Mouse (Mus musculus) stomach, embryonic 14.5 days (tissue): ENCODE results near the gene Gm20388. TPM values are rescaled to one million over a fixed set of nuclear protein-coding genes. Genes with fewer than 3 reads are reported as not detected.

Experiments
- ATAC-seq: fragments of 200-750 bp; cut with Nextera tagmentation; 2 replicates; pipeline ENCODE4 v1.8.0; 2017; ENCODE audit warnings: low read depth, moderate TSS enrichment; ENCODE audit not compliant: insufficient number of reproducible peaks, insufficient read depth, low FRiP score
- H3K27ac ChIP-seq: fragments of 300-500 bp; sonication (generic); 2 replicates; pipeline ENCODE4 v1.5.1; 2014; ENCODE audit warnings: mild to moderate bottlenecking, low read length, moderate library complexity, mixed read lengths
- H3K27me3 ChIP-seq: fragments of 300-500 bp; sonication (generic); 2 replicates; pipeline ENCODE4 v1.6.1; 2014; ENCODE audit warnings: low read length, control low read depth, mixed read lengths; ENCODE audit not compliant: control insufficient read depth, insufficient read depth
- H3K36me3 ChIP-seq: fragments of 300-500 bp; sonication (generic); 2 replicates; pipeline ENCODE4 v1.6.1; 2014; ENCODE audit warnings: mild to moderate bottlenecking, control low read depth, low read length, moderate library complexity, mixed read lengths; ENCODE audit not compliant: control insufficient read depth, insufficient read depth
- H3K4me1 ChIP-seq: fragments of 300-500 bp; sonication (generic); 2 replicates; pipeline ENCODE4 v1.6.1; 2014; ENCODE audit warnings: low read length, control low read depth, mixed read lengths; ENCODE audit not compliant: control insufficient read depth, insufficient read depth
- H3K4me2 ChIP-seq: fragments of 300-500 bp; sonication (generic); replicated peaks from 2 replicates; pipeline ENCODE4 v1.6.1; 2014; ENCODE audit warnings: low read depth, low read length, control low read depth
- H3K4me3 ChIP-seq: fragments of 300-500 bp; sonication (generic); 2 replicates; pipeline ENCODE4 v1.5.1; 2014; ENCODE audit warnings: low read depth, low read length, control low read depth
- H3K9ac ChIP-seq: fragments of 300-500 bp; sonication (generic); replicated peaks from 2 replicates; pipeline ENCODE4 v1.6.1; 2014; ENCODE audit warnings: low read depth, mild to moderate bottlenecking, control low read depth, low read length, moderate library complexity, mixed read lengths
- H3K9me3 ChIP-seq: fragments of 300-500 bp; sonication (generic); 2 replicates; pipeline ENCODE4 v1.6.1; 2016; ENCODE audit warnings: low read depth, low read length, control low read depth; ENCODE audit not compliant: control insufficient read depth
- WGBS: fragments of 180-500 bp; shearing (Covaris S2); extraction: QIAGEN DNeasy Blood & Tissue Kit; methylation state at CpG from one replicate; pipeline ENCODE4 v1.1.7; 2014; 5-methylcytosine and 5-hydroxymethylcytosine counted together
- polyA plus RNA-seq: library from polyadenylated mRNA; unstranded; fragments of >200 nt; fragmentation: Nextera tagmentation; extraction: Ambion mirVana; gene quantifications from 2 replicates; pipeline ENCODE4 v1.2.1, GENCODE M21; 2014

Gene Gm20388
- polyA plus RNA-seq, 1 experiment from 2014 or later, result 11.4 TPM

DNA sequence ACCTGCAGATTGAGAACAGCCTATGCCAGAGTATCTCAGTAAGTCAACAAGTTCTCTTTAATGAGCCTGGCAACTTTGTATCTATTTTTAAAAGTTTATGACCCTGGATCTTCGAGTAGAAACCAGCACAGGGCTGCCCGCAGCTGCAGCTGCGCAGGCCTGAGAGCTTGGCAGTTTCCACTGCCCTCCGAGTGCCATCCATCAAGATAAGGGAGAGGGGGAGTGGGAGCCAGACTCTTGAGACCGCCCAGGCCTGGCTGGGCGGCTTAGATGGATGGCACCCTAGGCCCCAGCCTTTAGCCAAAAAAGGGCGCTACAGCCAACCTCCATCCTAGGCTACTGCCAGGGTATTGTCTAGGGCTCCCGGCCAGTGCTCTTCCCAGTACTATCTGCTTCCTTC is 1074.2 kb downstream of the Gm20388 start:
- no peak overlapping the region for H3K9ac ChIP-seq
- 0 out of 2 replicates have a peak, but pooled peaks have one; percentile 30 for ATAC-seq
- 42% methylated on average over 8 of the region's 8 CpGs for WGBS

DNA sequence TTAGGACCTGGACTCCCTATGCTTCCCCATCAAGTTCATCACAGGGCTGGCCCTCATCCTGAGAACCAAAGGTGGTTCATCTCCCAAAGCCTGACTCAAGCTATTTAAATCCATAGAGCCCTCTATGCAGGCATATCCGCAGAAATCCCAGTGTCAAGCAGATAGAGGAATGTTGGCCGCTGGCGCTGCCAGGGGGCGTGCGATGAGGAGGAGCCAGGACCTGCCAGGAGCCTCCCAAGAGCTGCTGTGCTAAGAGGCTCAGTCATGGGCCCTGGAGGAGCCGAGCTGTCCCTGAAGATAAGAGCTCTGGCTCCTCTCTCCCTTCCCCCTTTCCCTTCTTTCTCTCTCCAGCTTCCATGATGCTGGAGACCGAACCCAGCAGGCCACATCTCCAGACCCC is 1075.4 kb downstream of the Gm20388 start:
- Histone ChIP-seq H3K4me2 (no peak overlapping the region), H3K36me3 (no peaks in the 10 kb centered on the region), H3K4me3 (no peak overlapping the region), H3K27me3 (no peaks in the 10 kb centered on the region), H3K27ac (no peak overlapping the region; the same call in 1 of the 2 replicates), H3K9me3 (no peaks in the 10 kb centered on the region), H3K4me1 (peaks cover 3% of the 10 kb centered on the region), H3K9ac (no peak overlapping the region)
- peak; percentile 14; the same call in 1 of the 2 replicates for ATAC-seq
- WGBS, result 68% methylated on average over 7 of the region's 7 CpGs

More for the DNA sequence above, 1074.2 kb downstream of the Gm20388 start:
- peaks cover 9% of the 10 kb centered on the region for H3K4me1 ChIP-seq
- peak overlapping the region; percentile 21; the same call in 1 of the 2 replicates for H3K27ac ChIP-seq
- no peaks in the 10 kb centered on the region for H3K36me3 ChIP-seq
- no peak overlapping the region for H3K4me3 ChIP-seq
- H3K4me2 ChIP-seq, result no peak overlapping the region
- H3K27me3 ChIP-seq, result no peaks in the 10 kb centered on the region
- H3K9me3 ChIP-seq, result no peaks in the 10 kb centered on the region

DNA sequence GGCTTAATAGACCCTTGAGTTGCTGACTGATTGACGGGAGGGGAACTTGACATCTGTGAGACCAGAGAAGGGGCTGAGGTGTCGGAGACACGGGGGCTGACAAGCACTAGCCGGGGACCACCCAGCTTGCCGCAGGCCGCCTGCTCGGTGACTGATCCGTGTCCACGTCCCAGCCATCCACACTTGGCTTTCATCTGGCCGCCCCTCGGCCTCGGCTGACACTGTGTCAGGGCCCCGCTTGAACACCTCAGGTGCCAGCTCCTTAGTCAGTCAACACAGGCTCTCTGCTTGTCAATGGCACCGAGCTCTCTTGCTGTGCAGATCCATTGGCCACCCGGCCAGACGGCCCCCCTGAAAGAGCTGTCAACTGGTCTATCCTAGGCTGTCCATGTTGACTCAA is 1083.1 kb downstream of the Gm20388 start:
- WGBS, result 68% methylated on average over 16 of the region's 16 CpGs
- no peak for ATAC-seq

DNA sequence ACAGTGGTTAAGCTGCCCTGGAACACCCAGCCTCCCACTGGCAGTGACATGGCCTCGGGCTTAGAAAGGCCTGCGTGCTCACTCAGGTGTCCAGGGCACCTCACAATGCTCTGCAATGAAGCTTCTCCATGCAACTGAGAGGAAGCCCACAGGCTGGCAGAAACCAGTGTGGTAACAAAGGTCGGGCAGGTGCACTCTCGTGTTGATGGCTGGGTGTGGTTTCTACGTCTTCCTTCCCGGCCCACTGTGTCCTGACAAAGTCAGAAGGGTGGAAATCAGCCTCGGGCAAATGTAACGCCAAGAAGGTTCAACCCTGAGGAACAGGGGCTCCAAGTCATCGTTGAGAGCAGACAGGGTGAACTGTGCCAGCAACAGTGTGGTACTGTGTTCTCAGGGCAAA is 1084.8 kb downstream of the Gm20388 start:
- no peak; the same call in 1 of the 2 replicates for ATAC-seq
- H3K9me3 ChIP-seq, result no peaks in the 10 kb centered on the region
- H3K27ac ChIP-seq, result no peak overlapping the region
- 0 out of 2 replicates have a peak, but pooled peaks cover 3% of the 10 kb centered on the region for H3K27me3 ChIP-seq
- H3K4me1 ChIP-seq, result no peaks in the 10 kb centered on the region
- no peaks in the 10 kb centered on the region for H3K36me3 ChIP-seq
- H3K4me3 ChIP-seq, result no peak overlapping the region
- no peak overlapping the region for H3K4me2 ChIP-seq
- no peak overlapping the region for H3K9ac ChIP-seq
- WGBS, result 75% methylated on average over 9 of the region's 9 CpGs

More for the DNA sequence above, 1083.1 kb downstream of the Gm20388 start:
- Histone ChIP-seq H3K36me3 (no peaks in the 10 kb centered on the region), H3K4me2 (no peak overlapping the region), H3K27ac (no peak overlapping the region), H3K9ac (no peak overlapping the region), H3K27me3 (no peaks in the 10 kb centered on the region), H3K4me3 (no peak overlapping the region), H3K9me3 (no peaks in the 10 kb centered on the region), H3K4me1 (no peaks in the 10 kb centered on the region)

- no peak for ATAC-seq
- Histone ChIP-seq H3K4me3 (no peak overlapping the region), H3K36me3 (no peaks in the 10 kb centered on the region), H3K9ac (no peak overlapping the region), H3K4me2 (no peak overlapping the region), H3K4me1 (peaks cover 4% of the 10 kb centered on the region), H3K27me3 (0 out of 2 replicates have a peak, but pooled peaks cover 3% of the 10 kb centered on the region), H3K9me3 (no peaks in the 10 kb centered on the region), H3K27ac (no peak overlapping the region)
- 72% methylated on average over 12 of the region's 12 CpGs for WGBS
These were observed 1086.4 kb downstream of the Gm20388 start for GRCm38 (mm10) chr8:120996905-120997581.

DNA sequence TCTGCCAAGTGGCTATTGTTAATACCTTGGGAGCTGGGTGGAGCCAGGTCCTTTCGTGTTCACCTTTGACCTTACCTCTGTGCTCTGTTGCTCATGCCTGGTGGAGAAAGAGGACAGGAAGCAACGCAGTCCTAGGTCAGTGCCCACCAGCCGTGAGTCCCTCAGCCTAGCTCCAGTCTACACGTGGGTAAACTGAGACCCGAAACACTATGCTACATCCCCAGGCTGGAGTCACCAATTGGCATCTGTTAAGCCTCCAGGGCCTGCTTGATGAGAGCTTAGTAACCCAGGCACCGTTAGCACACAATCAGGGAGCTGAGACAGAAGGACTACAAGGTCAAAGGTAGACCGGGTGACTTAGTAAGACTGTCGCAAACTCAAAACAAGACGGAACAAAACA is 1087.3 kb downstream of the Gm20388 start:
- 77% methylated on average over 9 of the region's 9 CpGs for WGBS
- H3K9me3 ChIP-seq, result no peaks in the 10 kb centered on the region
- H3K27ac ChIP-seq, result no peak overlapping the region
- H3K4me1 ChIP-seq, result peaks cover 10% of the 10 kb centered on the region
- no peak overlapping the region for H3K4me3 ChIP-seq
- no peak overlapping the region for H3K4me2 ChIP-seq
- H3K9ac ChIP-seq, result no peak overlapping the region
- H3K36me3 ChIP-seq, result no peaks in the 10 kb centered on the region
- H3K27me3 ChIP-seq, result 0 out of 2 replicates have a peak, but pooled peaks cover 3% of the 10 kb centered on the region
- no peak for ATAC-seq

GRCm38 (mm10) chr8:120998966-120999365 is 1088.3 kb downstream of the Gm20388 start:
- H3K36me3 ChIP-seq, result no peaks in the 10 kb centered on the region
- peaks cover 19% of the 10 kb centered on the region for H3K4me1 ChIP-seq
- H3K9me3 ChIP-seq, result no peaks in the 10 kb centered on the region
- no peak overlapping the region for H3K9ac ChIP-seq
- ATAC-seq, result no peak
- WGBS, result 51% methylated on average over 14 of the region's 14 CpGs
- no peak overlapping the region for H3K4me2 ChIP-seq
- no peak overlapping the region for H3K27ac ChIP-seq
- H3K4me3 ChIP-seq, result no peak overlapping the region
- 0 out of 2 replicates have a peak, but pooled peaks cover 3% of the 10 kb centered on the region for H3K27me3 ChIP-seq

- no peaks in the 10 kb centered on the region for H3K36me3 ChIP-seq
- peaks cover 6% of the 10 kb centered on the region; the same call in 1 of the 2 replicates for H3K9me3 ChIP-seq
- H3K9ac ChIP-seq, result no peak overlapping the region
- peaks cover 20% of the 10 kb centered on the region for H3K4me1 ChIP-seq
- 0 out of 2 replicates have a peak, but pooled peaks cover 3% of the 10 kb centered on the region for H3K27me3 ChIP-seq
- H3K27ac ChIP-seq, result no peak overlapping the region
- H3K4me2 ChIP-seq, result no peak overlapping the region
- no peak overlapping the region for H3K4me3 ChIP-seq
- WGBS, result 51% methylated on average over 12 of the region's 12 CpGs
- no peak for ATAC-seq
These were observed 1091.3 kb downstream of the Gm20388 start for GRCm38 (mm10) chr8:121001951-121002350.
